Mouse (Mus musculus): Measurements from ENCODE around the gene Fam186b.

DNA sequence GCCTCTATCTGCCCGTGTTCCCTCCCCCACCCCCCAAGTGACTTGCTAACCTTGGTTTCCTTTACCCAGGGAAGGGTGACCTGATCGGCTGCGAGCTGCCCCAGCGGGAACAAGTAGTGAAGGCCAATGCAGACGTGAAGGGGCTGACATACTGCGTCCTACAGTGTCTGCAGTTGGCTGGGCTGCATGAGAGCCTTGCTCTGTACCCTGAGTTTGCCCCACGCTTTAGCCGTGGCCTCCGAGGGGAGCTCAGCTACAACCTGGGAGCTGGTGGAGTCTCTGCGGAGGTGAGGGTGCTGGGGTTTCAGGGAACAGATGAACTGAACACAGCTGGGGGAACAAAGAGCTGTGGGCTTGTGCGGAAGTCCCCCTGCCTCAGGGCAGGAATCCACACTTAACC is 57.7 kb downstream of the Fam186b start:
- TF ChIP-seq CTCF (IDR thresholded peaks at IDR 0.05; ENCODE audit: borderline replicate concordance, extremely low read depth, insufficient read depth, insufficient read length) (no peak), POLR2A (IDR thresholded peaks at IDR 0.05; ENCODE audit: borderline replicate concordance, extremely low read depth, insufficient read depth, insufficient read length, poor library complexity, severe bottlenecking) (no peak)
